Mouse (Mus musculus) G1E-ER4 (cell line): ENCODE measurements around the gene Nae1. TPM values are rescaled to one million over a fixed set of nuclear protein-coding genes. Genes with fewer than 3 reads are reported as not detected.

Source experiments
- GATA1 ChIP-seq: IDR thresholded peaks from one replicate; pipeline ENCODE4 v1.8.0; 2012; ENCODE audit warnings: low read length, inconsistent platforms
- polyA plus RNA-seq: library from polyadenylated mRNA; stranded (reverse); fragments of >175 nt; gene quantifications from 2 replicates; pipeline ENCODE4 v1.2.3, GENCODE M21; 2012

Gene Nae1
- polyA plus RNA-seq, 1 experiment: 5.5 TPM

DNA sequence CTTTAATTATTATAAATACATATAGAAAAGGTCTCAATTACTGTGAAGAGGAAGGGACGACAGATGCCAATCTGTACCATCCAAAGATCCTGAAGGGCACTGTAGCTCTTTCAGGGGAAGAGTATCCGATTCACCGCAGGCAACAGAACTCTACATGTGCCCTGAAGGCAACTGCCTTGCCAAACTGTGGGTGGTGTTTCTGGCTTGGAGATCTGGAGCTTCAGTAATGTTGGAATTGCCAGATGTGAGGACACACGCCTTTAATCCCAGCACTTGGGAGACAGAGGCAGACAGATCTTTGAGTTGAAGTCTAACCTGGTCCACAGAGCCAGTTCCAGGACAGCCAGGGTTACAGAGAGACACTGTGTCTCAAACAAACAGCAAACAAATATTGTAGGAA lies 4.5 kb upstream of the Nae1 start:
- no peak for TF ChIP-seq GATA1

DNA sequence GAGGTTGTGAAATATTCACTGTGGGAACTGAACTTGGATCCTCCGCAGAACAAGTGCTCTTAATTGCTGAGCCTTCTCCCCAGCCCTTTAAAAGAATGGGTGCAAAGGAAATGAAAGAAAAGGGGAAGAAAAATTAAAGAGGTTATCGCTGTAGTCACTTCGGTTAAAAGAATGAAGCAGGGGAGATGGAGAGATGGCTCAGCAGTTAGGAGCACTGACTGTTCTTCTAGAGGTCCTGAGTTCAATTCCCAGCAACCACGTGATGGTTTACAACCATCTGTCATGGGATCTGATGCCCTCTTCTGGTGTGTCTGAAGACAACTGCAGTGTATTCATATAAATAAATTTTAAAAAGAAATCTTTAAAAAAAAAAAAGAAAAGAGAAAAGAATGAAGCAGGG lies 1.6 kb upstream of the Nae1 start:
- TF ChIP-seq GATA1: no peak

DNA sequence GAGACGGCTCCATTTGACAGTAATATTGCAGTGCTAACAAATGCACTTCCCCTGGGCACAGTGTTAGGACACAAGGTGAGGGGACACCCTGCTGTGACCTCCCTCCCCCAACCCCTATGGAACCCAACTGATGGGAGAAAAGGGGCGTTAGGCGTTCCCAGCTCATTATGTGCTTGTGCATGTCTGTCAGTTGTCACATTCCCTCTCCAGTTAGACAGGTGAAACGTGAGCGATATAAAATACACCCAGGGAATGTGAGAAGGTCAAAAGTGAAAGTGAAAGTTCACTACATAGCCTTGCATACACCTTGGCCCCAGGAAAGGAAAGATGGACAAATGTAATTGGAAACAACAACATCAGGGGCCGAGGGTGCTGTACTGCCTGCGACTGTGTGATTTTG lies 941 bp upstream of the Nae1 start:
- no peak for TF ChIP-seq GATA1

DNA sequence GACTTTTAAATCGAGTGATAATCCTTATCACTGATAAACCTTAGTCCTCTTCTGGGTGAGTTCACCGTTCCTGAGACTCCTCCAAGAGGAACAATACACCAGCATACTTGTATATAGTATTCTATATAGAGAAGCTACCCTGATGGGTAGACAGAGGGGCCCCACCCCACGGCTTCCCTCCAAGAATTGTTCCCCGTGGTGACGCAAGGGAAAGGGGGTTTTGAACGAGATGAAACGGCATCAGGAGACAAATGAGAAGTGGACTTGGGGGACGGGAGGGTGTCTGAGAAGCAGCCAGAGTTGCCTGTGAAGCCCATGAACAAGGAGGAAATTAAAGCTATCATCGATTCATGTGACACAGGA lies 323 bp upstream of the Nae1 start:
- no peak for TF ChIP-seq GATA1

DNA sequence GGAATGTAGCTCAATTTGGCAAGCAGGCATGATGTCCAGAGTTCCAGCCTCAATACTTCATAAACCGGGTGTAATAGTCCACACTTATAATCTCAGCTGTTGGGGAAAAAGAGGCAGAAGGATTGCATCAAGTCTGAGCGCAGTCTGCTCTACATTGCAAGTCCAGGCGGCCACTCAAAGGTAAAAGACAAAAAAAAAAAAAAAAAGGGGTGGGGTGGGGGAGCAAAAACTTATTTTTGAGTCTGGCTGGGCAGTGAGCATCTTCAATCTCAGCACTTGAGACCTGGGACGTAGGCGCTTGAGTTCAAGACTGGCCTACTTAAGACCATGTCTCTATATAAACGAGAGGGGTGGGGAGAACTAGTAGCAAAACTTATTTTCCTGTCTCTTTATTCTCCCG lies 886 bp downstream of the Nae1 start:
- no peak for TF ChIP-seq GATA1

DNA sequence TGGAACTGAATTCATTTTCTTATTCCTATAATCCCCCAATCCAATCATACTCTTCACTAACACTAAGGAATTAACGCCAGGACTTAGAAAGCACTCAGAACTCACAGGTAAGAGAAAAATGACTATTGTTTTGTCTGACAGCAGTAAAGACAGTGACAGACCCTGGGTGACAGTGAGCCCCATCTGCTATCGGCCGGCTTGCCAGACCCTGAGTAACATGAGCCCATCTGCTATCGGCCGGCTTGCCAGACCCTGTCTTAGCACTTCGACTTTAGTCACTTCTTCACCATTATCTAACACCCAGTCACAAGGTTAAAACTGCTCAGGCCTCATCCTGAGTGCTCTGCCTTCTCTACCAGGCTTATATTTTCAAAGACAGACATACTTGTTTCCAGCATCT lies 4.8 kb downstream of the Nae1 start:
- TF ChIP-seq GATA1: no peak

DNA sequence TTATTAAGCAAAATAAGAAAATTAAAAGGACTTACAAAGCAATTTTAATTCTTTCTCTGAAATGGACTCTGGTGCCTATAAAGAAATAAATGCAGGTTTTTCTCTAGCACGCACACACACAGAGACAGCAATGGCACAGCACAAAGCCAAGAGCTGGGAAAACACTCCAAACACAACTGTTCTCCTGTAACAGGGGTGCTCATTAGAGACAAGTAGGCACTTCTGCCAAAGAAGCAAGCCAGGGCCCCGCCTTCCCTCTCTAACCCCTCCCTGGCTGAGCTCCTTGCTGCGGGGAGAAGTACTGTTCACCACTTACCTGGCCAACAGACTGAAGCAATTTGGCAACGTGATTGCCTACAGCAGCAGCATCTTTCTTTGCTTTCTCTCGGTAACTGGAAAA lies 16.6 kb downstream of the Nae1 start:
- TF ChIP-seq GATA1: no peak

DNA sequence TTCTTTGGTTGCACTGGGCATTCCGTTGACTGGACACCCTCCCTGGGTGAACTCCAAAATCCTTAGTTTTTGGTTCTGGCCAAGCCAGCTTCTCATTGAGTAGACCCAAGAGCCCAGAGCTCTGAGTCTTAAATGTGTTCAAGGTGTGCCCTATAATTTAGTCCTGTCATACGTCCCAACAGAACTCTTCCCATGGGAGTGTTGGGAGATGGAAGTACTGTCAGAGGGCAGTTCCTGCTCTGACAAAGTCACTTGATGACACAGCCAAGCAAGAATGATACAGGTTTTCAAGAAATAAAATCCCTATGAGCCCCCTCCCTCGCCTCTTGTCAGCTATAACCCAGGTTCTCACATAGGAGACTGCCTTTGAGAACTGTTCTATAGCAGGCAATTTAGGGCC lies 24.3 kb downstream of the Nae1 start:
- no peak for TF ChIP-seq GATA1

DNA sequence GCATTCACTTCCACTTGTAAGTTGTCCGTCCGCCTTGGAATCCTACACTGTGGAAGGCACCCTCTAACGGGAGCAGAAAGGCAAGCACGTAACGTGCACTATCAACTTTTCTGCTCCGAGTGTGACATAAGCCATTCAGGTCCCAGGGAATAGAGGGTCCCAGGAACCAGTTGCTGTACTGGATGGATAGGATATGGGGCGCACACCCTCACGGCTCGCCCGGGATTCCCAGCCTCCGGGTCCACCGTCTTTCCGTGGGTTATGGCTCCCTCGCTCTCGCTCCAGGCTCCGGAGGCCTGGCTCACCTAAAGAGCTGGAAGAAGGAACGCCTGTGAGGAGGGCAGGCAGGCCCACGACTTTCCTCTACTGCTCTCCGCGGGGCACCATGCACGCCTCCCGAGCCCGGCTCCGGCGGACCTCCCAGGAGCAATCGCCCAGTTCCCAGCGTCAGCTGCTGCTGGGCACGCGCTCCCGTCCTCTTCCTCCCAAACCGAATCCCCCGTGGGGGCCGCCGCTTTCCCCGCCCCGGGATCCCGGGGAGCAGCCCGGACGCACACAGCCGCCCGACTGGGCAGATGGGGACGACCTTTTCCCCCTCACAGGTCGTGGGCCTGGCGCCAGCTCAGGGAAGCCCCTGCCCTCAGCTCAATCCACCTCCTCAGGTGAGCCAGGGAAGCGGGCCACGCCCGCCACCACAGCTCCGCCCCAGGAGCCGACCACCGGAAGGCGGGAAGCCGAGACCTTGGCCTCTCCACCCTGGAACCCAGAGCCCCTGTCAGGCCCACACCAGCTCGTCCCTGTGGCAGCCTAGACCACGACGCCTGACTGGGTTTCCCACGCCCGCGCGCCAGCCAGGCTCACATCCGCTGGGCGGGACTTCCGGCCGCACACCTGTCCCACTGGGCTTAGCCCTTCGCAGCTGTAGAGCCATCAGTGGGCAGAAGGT lies 25.1 kb downstream of the Nae1 start, which contains the start of gene Terb1:
Terb1 (minus strand) TSS at position 850 of the 946 bp plus-strand sequence.
- no peak for TF ChIP-seq GATA1

DNA sequence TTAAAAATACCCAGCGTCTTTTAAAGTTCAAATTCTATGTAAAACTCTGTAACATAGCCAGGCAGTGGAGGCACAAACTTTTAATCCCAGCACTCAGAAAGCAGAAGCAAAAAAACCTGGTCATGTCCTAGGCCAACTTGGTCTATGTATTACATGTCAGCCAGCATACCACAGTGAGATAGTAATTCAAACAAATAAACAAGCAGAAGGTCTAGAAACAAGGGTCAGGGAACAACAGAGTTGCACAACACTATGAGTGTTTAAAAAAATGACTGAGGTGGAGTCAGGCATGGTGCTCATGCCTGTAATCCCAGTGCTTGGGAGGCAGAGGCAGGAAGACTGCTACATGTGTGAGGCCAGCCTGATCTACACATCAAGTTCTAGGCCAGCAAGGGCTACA lies 55.3 kb downstream of the Nae1 start:
- TF ChIP-seq GATA1: no peak

DNA sequence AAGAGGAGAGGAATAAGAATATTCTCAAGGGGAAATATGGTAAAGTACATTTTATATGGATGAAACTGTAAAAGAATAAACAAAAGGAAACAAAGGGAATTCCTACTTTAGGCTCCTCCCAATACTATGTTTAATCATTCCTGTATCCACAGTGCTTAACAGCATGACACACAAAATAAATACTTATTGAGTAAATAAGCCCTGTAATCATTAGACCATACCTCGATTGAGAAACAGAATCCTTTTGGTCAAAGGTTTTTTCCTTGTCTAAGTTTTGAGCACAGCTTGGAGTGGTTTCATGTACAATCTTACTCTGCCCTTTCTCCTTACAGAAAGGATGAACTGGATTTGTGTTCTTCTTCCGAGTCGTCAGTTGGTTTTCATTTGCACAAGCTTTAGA lies 62.0 kb downstream of the Nae1 start:
- no peak for TF ChIP-seq GATA1

DNA sequence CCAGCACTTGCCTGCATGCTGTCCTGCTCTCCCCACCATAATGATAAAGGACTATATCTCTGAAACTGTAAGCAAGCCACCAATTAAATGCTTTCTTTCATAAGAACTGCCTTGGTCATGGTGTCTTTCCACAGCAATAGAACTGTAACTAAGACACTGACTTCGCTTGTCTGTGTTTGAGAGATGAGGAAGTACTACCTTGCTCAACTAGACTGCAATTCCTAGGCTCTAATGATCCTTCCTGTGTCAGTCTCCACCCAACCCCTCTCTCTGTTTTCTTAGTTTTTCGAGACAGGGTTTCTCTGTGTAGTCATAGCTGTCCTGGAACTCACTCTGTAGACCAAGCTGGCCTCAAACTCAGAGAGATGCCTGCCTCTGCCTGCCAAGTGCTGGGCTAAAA lies 67.0 kb downstream of the Nae1 start:
- TF ChIP-seq GATA1: no peak

Other genes starting within 250 kb of the Nae1 start
- gene Cmtm2a, start 241.5 kb downstream of the Nae1 start, polyA plus RNA-seq: not detected in 2 replicates
- not detected in 2 replicates for gene Gm45711, start 224.6 kb downstream of the Nae1 start, polyA plus RNA-seq
- gene Cmtm1, start 224.5 kb downstream of the Nae1 start, polyA plus RNA-seq: not detected in 2 replicates
- gene Gm11020, start 213.1 kb downstream of the Nae1 start, polyA plus RNA-seq: not detected in 2 replicates
- not detected in 2 replicates for gene Cmtm2b, start 212.4 kb downstream of the Nae1 start, polyA plus RNA-seq
- not detected in 2 replicates for gene Cmtm3, start 195.2 kb downstream of the Nae1 start, polyA plus RNA-seq
- gene Cmtm4, start 138.8 kb downstream of the Nae1 start, polyA plus RNA-seq: not detected in 2 replicates
- gene Dync1li2, start 91.6 kb downstream of the Nae1 start, polyA plus RNA-seq: 22.0 and 28.3 TPM in 2 replicates
- gene Terb1, start 24.7 kb downstream of the Nae1 start, polyA plus RNA-seq: not detected in 2 replicates
- 0.10 and 0.36 TPM in 2 replicates for gene Car7, start 52 bp upstream of the Nae1 start, polyA plus RNA-seq
- 4.0 and 4.6 TPM in 2 replicates for gene Pdp2, start 56.8 kb upstream of the Nae1 start, polyA plus RNA-seq
- gene Cdh16, start 89.8 kb upstream of the Nae1 start, polyA plus RNA-seq: not detected in 2 replicates
- 2.5 and 3.1 TPM in 2 replicates for gene Rrad, start 96.7 kb upstream of the Nae1 start, polyA plus RNA-seq
- 64.0 and 88.1 TPM in 2 replicates for gene Ciao2b, start 107.3 kb upstream of the Nae1 start, polyA plus RNA-seq
- gene Ces2a, start 199.4 kb upstream of the Nae1 start, polyA plus RNA-seq: not detected in 2 replicates